Mouse (Mus musculus) adrenal gland, postnatal 25 days (tissue): ENCODE measurements at regions not wholly inside any gene's neighbourhood (a gene's known extent, or its start where the extent isn't known, plus 50 kb on each side); places are given as distances from the start of the nearest gene placed in this dataset.
"Not testable (repeated sequence)": the region's sequence is repeated elsewhere in the genome, so short reads cannot be mapped to it uniquely, and the experiment has no call there.

Experiments used
- DNase-seq: peaks from one replicate; pipeline ENCODE4 v3.0.0; 2021; ENCODE audit warnings: mixed read lengths

DNA sequence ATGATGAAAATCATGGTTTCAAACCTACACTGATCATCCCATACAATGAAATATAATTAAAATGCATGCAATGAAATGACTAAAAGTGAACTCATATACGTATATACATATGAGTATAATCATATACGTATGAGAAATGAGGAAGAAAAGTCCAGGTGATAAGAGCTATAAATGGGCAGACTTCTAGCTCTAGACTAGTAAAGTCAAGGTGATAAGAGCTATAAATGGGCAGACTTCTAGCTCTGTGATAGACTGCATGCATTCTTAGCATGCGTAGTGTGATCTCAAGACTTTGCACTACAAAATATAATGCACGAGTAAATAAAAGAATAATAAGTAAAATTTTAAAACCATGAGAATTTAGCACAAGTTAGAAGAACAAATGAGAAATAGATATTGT, 606.2 kb upstream of the Gpc5 start:
- no peak for DNase-seq

DNA sequence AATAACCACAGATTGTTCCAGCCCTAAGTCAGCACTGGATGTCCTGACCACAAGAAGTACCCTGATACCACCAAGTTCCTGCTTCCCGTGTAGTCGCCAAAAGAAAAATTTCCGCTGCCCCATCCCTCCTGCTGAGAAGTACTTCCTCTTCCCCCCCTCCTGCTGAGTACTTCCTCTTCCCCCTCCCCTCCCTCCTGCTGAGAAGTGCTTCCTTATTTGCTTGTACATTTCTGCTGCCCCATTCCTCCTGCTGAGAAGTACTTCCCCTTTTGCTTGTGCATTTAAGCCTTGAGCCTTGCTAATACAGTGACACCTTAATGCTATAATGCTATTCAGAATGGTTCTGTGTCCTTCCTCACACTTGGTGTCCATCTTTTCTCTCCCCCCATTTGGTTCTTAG, 598.6 kb upstream of the Gpc5 start:
- not testable (repeated sequence) for DNase-seq

DNA sequence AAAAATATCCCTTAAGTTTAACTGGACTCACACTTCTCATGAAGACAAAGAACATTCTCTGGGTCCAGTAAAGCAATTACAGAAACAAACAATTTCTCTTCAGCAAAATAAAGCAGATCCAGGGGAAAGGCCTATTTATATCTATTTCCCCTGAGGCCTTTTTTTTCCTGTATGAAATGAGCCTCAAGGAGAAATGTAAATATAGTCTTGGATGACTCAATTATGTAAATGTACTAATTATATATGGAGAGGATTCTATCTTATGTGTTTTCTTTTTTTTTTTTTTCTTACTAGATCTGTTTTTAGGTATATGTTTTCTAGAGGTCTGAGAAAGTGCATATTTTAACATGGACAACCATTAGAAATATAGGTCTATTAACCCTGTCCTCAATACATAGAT, 587.0 kb upstream of the Gpc5 start:
- no peak for DNase-seq

DNA sequence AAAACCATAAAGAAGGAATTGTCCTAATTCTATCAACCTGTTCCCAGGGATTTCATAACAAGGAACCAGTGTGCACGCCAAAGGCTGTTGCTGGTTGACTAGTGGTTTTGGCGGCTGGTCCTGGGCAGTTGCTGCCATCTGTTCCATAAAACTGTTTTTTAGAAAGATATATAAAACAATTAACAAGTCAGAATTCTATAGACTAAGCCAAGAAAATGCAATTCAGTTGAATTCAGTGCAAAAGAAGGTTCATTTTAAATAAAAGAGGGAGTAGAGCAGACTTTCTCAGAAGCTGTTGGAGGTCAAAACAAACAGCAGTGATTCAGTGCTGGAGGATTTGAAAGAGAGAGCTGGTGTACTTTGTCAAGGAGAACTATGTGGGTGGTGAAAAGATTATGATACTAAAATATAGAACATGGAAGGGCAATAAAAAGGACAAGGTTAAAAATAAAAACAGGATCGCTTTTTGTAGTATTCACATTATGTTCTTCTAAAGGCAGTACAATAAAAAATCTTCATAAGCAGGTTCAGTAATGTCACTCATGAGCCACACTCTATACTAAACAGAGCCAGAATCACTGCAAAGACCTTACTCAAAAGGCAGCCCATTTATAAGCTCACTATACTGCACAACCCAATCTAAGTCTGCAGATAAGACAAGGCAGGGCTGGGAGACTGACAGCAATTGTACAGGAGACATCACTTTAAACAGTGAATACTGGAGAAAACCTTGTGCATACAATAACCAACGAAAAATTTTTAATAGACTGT, 543.9 kb upstream of the Gpc5 start:
- DNase-seq = no peak

DNA sequence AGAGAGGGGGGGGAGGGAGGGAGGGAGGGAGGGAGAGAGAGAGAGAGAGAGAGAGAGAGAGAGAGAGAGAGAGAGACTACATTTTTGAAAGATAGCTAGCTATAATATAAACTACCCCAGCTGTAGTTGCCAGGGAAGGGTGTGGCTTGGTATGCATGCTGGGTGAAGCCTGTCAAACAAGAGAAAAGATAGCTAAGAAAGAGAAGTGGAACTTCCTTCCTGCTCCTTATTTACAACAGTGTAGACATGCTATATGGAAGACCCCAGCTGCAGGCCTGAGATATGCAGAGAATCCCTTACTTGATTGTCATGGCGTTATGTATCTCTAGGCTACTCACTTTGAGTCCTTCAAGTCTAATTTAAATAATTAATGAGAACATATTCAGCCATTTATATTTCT, 542.9 kb upstream of the Gpc5 start:
- no peak for DNase-seq

DNA sequence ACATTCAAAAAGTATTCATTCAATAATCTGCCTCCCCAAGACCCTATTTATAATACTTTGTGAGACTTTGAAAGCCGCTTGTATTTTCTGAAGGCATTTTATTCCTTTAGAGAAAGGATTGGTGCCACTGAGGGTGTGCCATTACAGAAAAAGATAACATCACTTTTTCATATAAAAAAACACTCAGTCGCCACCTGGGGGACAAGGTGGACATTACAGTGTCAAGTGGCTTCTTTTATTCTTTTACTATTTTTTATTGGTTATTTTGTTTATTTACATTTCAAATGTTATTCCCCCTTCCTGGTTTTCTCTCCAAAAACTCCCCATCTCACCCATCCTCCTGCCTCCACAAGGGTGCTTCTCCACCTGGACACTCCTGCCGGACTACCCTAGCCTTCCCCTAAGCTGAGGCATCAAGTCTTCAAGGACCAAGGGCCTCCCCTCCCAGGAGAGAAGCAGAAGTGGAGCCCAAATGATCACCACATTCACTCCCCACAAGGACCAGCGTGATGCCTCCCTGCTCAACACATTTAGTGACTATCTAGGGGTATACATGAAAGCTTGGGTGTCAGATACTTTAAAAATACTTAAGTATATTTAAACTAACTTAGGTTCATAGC, 525.5 kb upstream of the Gpc5 start:
- no peak for DNase-seq

DNA sequence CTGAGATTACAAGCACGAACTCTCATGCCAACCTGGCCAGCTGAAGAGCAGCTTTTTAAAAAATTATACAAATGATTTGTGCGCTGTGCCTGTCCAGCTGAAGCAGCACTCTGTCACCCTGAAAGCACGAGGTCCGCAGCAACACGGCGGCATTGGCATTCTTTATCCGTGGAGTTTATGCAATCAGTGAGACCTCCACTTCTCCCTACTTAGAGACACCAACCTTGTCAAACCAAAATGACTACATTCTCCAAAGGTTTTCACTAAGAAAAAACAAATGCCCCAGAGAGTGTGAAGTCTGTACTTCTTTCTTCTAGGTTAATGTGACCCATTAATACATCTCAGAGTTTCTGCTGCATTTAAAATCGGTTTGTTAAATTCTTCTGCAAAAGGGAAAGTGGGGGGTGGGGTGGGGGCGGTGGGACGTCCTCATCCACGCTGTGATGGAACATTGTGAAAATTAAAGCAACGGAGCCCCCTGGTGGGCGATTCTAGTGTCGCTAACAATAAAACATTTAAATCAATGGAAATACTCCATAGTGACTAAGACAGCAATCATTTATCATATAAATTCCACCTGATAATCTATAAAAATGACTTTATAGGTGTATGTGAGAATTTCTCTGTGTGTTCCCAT, 524.2 kb upstream of the Gpc5 start:
- peak; percentile 35 for DNase-seq

DNA sequence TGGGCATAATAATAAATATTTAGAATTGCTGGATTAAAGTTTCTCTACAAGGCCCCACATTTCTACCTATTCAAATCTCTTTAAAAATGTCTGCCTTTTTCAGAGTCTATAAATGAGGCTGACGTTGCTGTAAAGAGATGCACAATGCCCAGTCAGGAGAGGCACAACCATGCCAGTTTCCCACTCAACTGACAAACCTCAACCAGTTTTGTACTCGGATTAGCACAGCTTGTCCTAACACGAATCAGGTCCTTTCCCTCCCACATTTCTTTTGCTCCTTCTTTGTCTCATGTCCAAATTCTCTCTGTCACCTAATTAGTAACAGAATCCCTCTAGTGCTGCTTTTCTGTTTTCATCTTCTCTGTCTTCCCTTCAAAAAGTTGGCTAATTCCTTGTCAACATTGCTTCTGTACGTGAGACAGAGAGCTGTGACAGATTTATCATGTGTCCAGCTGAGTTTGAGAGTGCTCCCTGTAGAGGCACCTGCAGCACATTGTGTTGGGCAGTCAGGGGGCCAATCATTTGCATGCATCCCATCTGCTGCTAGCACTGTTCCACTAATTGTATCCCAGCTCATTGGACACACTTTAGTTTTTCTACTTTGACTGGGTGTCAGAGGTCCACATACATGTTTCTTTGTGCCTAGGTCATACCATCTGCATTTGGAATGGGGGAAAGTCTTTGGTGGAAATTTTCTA, 504.5 kb upstream of the Gpc5 start:
- no peak for DNase-seq

DNA sequence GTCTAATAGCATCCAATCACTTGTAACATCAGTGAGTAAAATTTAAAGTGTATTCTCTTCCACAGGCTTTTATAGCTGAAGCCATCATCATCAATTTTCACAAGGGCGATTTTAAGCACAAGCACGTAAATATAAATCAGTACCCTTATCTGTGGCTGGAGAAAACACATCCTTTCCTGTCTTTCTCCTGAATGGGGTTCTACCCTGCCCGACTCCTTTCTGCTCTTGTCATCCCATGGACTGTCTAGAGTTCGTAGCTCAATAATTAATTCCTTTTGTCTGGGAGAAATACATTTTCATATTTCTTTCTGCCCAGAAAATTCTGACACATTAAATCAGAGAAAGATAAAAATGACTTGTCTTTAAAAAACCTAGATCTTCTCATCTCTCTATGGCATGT, 482.7 kb upstream of the Gpc5 start:
- DNase-seq = no peak

DNA sequence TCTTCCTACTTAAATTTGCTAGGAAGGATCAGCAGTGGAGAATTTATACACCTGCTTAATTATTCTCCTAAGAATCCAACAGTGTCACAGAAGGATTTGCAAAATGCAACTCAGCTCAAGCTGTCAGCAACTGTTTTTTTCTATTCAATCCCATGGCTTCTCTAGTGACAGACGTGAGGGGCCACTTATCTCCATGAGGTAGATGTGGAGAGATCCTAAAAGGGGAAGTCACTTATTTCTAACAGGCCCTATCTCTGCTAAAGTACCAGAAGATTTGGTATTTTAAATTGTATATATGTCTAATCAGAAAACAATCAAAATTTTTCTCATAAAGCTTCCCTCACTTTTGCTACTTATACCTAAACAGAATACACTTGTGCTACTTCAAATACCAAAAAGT, 479.6 kb upstream of the Gpc5 start:
- no peak for DNase-seq

DNA sequence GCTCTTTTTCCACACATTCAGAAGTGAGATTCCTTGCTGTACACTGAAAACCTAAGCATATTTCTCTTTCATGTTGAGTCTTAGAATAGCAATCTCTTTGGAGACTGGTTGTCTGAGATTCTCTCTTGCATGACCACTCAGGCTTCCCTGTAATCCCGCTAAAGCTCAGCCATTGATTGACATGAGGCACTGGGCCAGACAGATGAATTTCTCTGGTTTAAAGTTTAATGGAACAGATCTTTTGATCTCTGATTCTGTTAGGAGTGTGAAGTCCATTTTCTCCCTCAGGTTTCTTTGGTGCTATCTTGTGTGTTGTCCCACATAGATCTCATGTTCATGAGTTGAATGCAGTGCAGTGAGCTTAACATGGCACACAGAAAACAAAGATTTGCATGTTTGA, 435.4 kb upstream of the Gpc5 start:
- no peak for DNase-seq

DNA sequence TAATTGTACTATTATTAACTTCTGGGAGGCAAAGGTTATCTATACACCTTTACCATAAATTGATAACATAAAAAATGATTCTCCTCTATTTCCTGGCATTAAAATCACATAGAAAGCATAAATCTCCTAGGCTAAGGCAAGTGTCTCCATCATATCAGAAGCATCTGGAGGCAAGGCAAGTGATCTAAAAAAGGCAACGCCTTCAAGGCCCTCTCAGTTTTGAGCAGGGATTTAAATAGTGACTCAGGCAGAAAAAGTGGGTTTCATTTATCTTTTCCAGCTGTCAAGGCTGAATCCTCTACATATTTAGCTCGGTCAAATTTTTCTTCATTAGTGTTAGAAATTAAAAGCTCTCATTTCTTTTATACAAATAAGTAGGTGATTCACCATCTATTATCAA, 430.0 kb upstream of the Gpc5 start:
- DNase-seq = no peak

DNA sequence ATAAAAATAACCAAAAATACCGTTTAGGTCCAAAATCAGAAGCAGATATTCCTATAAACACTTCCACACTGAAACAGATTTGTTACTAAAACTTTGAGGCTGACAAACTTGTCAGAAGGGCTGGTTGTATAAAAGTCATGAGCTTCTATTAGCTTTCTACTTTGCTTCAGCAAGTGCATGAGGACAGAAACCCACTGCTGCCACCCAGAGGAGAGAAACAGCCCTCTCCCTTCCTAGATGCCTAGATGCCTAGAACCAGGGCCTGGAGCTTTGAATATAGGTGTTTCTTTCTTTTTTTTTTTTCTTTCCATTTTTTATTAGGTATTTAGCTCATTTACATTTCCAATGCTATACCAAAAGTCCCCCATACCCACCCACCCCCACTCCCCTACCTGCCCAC, 406.9 kb upstream of the Gpc5 start:
- no peak for DNase-seq

DNA sequence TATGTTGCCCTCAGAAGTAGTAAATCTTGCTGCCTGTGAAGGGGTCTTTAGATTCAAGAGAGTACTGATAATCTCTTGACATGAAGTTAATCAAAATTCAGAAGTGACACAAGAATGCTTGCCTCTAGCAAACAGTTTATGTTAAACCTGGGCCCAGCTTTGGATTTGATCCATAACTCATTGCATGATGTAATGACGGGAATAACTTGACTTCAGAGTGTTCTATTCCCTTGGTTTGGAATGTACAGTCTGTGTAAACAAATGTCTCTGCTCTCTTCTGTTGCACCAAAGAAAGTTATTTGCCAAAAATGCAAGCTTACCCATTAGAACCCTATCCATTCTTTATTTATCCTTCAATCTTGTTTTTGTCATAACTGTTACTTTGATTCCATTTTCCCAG, 397.1 kb upstream of the Gpc5 start:
- DNase-seq = no peak

DNA sequence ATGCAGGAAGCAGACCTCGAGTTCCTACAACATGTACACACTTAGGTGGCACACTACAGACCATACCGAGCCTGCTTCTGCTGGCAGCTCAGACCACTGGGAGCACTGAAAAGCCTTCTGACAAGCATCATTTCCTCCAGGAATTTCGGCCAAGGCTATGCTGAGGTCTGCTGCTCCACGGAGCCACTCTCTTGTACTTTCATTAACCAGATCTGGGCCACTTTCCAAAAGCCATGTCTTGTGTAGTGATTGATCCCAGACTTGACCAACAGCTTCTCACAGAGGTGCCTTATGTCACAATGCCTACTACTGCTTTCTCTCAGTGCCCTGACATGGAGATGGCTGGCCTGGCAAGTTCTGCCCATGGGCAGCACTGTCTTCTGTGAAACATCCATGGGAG, 394.5 kb upstream of the Gpc5 start:
- no peak for DNase-seq

DNA sequence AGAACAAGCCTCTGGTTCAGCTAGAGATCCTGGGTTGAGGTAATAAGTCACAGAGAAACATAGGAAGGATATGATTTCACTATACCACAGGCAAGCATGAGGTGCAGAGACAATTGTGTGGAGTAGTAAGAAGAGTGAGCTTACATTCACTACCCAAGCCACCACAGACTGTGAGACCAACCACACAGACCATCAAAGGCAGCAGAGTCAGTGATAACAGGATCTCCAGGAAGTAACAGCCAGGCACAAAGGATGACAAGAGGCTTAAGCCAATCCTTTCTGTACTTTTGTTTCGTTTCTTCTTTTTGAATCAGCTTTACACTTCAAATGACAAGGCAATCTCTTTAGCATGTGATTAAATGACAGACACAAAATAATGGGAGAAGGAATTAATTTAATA, 368.9 kb upstream of the Gpc5 start:
- DNase-seq = no peak

DNA sequence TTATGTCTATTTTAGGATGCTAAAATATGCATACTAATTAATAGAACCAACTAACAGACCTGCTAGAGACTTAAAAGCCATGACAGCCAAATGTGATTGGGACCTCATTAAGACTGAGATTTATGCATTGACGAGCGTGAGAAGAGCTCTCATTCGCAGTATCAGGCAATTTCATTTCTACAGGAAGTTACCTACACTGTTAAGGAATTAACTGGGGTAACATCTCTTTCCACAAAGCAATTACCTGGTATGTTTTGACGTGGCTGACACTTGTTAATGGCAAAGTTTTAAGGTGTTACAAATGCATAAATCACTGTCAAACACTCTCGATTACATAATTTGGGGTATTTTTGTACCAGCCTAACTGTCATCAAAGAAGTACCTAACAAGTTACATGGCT, 324.7 kb upstream of the Gpc5 start:
- no peak for DNase-seq

DNA sequence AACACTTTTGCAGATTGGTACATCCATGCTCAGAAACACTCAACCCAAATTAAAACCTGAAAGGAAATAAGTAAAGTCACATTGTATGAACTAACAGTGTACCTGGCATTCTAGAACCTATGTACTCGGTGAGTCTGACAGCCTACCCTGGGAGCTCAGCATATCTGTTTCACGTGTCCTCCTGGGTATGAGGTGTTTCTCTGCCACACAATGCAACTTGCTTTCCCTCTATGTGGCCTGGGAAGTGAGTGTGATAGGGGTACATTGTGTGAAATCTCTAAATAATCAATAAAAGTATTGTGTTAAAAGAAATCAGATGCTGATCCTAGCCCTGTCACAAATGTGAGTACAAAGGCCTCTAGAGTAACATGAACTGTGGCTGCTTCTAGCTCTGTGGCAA, 315.3 kb upstream of the Gpc5 start:
- no peak for DNase-seq

DNA sequence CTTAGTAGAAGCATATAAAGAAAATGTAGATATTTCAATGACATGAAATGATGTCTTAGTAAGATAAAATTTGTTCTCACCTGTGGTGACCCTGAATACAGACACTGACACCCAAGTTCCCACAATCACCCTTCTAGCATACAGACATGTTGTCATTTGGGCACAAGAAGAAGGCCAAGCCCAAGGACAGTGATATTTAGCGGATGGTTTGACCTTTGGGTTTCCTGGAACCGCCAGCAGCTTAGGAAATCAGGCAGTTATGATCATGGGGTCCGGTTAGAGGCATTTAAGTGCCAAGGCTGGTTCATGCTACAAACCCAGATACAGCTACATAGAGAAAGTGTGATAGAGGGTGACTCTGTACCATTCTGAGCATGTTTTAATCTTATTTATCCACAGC, 310.2 kb upstream of the Gpc5 start:
- peak; percentile 2 for DNase-seq

DNA sequence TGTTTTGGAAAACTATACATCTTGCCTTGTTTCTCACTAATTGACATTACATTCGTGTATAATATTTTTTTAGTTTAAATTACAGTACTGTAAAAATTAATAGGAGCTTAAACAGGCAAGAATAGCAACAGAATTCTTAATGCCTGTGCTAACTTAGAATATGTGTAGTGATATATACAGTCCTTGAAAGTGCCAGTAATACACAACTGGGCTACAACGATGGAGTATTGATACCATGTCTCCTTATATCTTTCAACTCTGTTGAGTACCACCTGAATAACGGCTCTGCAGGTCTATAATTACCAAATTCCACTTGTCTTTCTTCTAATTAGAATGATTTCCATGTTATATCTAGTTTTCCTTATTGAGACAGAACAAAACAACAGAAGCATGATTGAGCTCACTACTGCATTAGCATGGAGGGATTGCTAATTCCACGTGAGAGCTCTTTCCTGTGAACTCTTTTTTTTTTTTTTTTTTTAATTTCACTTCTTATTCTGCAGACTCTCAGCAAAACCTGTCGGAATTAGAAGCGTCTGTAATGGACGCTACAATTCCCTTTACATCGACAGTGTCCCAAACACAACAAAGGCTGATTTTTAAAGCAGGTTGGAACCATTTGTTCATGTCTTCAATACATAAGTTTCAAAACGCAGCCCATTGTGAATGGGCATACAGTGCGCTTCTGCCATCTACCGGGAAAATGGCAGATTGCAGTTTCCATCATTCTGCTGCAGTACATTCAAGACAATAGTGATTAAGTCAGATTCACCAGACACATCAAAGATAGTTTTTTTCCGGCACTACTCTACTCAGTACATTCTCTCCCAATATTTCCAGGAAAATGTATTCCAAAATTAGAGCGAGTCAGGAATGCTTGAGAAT, 300.8 kb upstream of the Gpc5 start:
- DNase-seq = peak; percentile 61

DNA sequence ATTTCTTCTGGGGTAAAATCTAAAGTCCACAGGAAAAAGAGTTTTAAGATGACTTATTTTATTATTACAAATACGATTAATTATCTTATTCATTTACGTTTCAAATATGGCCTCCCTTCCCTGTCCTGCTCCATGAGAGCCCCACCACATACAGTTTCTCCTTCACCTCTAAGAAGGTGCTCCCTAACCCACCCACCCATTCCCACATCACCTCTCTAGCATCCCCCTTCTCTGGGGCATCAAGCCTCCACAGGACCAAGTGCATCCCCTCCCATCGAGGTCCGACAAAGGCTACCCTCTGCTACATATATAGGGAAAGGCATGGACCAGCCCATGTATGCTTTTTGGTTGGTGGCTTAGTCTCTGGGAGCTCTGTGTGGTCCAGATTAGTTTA, 300.2 kb upstream of the Gpc5 start:
- no peak for DNase-seq

DNA sequence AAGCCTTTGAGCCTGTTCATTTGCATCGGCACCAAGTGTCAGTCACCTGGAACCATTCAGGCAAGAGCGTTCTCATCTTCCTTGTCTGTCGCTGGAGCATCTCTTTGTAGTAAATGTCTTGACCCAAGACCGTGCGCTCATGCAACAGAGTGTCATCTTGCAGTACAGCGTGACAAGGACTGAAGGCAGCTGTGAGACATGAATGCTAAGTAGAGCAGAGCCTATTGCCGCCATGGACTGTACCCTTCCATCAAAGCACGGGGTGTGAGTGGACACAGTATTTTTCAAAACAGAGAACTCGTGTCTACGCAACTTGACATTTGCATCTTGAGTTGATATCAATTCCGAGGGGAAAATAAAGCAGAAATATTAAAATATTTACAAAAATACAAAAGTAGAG, 287.4 kb upstream of the Gpc5 start:
- no peak for DNase-seq
